Mouse (Mus musculus) c-Kit-positive CD71-positive TER-119-negative erythroid progenitor cells, embryonic 14.5 days (primary cell): ENCODE data around the gene Hist1h1d.
A peak's percentile ranks its signal among the peaks of the same experiment; 100 is the strongest.
"Not testable (repeated sequence)": the region's sequence is repeated elsewhere in the genome, so short reads cannot be mapped to it uniquely, and the experiment has no call there.

ENCODE experiments used
- DNase-seq: peaks from one replicate; pipeline ENCODE4 v3.0.0-alpha.2; 2013; ENCODE audit warnings: low read depth

Gene Hist1h1d

DNA sequence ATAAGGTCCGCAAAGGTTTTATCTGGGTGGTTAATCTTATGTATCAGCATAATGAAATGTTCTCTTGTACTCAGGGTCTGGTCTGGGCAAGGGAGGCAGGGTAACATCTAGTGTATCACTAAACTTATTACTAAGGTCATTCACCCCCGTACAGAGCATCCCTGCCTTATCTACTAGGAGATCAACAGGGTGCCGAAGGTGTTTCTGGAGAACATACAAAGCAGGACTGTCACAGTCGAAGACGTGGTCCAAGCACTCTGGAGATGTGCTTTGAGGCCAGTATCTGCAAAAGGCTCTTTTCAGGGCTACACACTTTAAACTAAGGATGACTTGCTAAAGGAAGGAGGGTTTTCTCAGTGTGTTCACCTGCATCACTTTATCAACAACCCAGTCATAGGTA, 6.4 kb upstream of the Hist1h1d start:
- DNase-seq, result no peak

DNA sequence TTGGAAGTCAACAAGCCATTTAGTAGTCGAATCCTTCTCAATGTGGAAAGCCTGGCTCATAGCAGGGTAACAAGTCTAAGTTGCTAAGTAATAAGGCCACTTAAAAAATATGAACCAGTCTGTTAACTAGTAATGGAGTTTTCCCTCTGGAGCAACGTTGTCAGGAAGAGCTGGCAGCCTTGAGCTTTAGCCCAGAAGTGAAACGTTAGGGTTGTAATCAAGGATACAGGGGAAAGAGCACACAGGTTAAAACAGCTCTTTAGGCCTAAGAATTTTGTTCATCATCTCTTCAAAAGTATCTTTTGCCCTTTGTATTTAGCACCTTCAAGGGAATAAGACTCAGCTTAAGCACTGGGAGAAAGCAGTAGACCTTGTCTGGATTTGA, 2.3 kb upstream of the Hist1h1d start:
- DNase-seq, result no peak

DNA sequence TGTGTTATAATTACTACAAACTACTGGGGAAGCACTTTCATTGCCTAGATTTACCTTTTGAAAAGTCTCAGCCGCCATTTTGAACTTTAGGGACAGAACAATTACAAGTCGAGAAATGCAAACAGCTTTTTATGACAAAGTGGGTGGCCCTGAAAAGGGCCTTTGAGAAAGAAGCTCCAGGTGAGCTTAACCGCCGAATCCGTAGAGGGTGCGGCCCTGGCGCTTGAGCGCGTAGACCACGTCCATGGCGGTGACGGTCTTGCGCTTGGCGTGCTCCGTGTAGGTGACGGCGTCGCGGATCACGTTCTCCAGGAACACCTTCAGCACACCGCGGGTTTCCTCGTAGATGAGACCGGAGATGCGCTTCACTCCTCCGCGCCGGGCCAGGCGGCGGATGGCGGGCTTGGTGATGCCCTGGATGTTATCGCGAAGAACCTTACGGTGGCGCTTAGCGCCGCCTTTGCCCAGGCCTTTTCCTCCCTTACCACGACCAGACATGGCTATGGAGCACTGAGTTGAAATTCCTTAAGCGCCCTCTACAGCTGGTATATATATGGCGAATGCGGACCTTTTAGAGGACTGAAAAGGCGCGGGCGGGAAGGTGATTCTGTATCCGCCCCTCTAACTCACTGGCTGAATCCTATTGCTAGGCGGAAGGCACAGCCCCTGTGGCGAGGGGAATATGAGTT, 1.8 kb upstream of the Hist1h1d start, which contains the start of gene Hist1h4f:
Hist1h4f (minus strand) TSS at position 503 of the 689 bp plus-strand sequence.
- peak; percentile 95 for DNase-seq

DNA sequence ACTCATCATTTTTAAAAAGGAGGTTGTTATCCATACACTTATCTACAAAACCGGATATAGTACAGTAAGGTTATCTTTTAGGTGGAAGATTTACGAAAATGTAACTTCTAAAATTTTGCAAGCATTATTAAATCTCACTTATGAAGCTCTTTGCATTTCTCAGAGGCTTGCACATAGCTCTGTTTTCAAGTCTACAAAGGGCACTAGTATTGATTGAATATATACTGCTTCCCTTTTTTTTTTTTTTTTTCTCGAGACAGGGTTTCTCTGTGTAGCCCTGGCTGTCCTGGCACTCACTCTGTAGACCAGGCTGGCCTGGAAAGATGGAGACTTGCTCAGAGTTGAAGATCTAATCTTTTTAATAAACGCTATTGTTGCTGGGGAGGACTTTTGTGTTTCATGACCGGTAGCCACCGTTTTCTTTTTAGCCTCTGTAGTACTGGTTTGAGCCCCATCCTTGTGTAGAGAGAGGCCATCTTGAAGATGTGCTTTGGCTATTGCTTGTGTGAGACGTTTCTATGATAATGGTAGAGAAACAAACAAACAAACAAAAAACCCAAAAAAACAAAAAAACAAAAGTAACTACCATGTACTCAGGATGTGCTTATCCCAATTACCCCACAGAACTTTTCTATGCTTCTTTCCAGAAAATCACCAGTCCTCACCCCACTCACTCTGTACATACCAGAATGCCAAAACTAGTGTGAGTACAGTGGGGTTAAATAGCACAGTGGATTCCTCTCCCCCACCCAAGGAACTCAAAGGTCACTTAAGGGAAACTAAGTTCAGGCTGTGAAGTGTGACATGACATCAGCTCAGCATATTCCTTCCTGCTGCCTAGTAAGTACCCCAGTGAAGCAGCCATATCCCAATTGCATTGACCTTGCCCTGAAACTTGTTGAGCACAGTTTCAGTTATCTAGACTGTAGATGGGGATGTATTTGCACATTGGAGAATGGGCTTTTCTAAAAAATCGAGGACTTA, 839 bp upstream of the Hist1h1d start:
- DNase-seq, result no peak

DNA sequence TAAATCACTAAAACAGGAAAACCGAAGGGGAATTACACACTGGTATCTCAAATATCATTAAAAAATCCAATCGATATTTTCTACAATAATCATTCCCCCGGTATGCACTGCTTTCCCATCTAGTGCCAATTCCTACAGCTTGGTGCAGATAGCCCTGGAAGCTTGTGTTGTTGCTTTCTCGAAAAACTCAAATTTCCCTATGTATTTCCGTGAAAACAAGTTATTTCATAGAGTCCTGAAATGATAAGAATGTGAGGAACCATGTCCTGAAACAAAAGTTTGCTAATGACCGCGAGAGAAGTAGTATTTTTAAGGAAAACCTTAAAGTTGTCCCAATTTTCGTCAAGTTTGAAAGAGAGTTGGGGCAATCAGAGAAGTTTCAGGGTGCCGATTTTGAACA, 1.3 kb downstream of the Hist1h1d start:
- DNase-seq, result no peak

DNA sequence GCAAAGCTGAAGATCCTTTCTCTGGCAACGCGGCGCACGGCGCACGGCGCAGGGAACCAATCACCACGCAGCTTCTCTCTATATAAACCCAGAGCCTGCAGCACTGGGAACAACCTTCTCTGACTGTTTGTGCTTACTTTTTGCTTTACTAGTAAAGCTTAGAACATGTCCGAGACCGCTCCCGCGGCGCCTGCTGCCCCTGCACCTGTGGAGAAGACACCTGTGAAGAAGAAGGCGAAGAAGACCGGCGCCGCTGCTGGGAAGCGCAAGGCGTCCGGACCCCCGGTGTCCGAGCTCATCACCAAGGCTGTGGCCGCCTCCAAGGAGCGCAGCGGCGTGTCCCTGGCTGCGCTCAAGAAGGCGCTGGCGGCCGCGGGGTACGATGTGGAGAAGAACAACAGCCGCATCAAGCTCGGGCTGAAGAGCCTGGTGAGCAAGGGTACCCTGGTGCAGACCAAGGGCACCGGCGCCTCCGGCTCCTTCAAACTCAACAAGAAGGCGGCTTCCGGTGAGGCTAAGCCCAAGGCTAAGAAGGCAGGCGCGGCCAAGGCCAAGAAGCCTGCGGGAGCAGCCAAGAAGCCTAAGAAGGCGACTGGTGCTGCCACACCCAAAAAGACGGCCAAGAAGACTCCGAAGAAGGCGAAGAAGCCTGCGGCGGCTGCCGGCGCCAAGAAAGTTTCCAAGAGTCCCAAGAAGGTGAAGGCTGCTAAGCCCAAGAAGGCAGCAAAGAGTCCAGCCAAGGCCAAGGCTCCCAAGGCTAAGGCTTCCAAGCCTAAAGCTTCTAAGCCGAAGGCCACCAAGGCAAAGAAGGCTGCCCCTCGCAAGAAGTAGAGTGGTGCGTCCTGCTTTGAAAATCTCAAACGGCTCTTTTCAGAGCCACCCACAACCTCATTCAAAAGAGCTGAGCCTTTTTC, 2.1 kb downstream of the Hist1h1d start:
- DNase-seq, result no peak

DNA sequence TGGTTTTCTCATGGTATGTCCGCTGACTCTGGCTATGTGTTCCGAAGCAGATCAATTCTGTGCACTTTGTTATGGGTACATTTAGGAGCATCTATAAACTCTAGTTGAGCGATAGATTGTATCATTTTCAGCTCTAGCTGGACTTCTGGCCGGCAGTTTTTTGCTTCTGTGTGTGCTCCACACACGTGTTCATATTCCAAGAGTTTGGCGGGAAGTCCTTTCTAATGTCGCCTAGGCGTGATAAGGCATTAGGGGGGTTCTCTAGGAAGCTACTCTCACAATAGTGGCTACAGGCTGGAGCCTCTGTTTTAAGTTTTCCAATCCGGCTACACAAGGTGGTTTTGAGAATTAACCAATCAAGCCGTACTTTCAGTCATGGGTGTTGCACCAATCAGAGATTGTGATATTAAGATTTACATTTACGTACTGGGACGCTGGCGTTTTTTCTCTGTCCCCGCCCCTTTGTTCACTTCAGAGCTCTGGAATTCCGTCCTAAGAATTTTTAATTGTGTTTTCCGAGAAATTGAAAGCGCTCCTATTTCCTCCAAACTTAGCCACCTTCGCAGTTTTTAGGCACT, 2.9 kb downstream of the Hist1h1d start:
- no peak for DNase-seq

DNA sequence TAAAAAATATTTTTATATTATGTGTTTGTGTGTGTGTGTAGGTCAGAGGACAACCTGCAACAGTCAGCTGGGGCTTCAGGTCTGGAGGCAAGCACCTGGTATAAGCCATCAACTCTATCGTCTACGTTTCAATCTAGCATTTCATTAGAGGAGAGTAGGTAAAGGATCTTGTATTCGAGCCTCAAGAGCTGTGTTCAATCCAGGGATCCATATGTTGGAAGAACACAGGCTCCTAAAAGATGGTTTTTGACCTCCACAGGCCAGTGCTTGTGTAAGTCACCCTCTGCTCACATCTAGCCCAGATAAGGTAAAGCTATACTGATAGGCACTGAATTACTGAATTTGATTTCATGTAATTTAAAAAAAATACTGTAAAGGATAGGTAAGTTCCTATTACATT, 3.8 kb downstream of the Hist1h1d start:
- DNase-seq, result no peak

DNA sequence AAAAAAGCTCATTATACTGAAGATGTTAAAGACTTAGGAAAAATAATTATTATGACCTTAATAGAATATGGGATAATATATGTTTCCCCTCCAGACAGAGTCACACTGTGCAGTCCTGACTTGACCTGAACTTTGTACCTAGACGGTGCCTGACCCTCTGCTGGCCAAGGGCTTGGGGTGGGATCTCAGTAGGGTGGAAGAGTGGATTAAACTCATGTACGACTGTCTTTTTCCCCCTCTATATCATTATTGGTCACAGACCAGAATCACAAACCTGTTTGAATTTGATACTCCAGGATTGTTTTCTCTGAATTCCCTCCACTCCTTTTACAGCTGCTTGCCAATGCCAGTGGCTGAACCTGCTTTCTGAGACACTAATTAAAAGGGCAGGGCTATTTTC, 7.6 kb downstream of the Hist1h1d start:
- DNase-seq, result not testable (repeated sequence)

DNA sequence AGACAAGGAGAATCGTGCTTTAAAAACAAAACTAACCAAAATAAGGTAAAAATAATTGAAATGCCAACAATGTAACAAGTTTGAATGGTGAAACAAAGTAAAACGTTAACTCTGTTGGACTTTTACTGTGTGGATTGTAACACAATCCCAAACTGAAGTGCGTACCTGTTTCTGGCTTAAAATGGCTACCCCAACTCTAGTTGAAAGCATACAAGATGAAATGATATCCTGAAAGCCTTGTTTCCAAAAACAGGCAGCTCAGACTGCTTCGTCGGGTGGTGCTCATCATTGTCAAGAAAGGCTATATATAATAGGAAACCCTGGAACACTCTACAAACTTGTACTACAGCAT, 8.4 kb downstream of the Hist1h1d start:
- DNase-seq, result not testable (repeated sequence)

DNA sequence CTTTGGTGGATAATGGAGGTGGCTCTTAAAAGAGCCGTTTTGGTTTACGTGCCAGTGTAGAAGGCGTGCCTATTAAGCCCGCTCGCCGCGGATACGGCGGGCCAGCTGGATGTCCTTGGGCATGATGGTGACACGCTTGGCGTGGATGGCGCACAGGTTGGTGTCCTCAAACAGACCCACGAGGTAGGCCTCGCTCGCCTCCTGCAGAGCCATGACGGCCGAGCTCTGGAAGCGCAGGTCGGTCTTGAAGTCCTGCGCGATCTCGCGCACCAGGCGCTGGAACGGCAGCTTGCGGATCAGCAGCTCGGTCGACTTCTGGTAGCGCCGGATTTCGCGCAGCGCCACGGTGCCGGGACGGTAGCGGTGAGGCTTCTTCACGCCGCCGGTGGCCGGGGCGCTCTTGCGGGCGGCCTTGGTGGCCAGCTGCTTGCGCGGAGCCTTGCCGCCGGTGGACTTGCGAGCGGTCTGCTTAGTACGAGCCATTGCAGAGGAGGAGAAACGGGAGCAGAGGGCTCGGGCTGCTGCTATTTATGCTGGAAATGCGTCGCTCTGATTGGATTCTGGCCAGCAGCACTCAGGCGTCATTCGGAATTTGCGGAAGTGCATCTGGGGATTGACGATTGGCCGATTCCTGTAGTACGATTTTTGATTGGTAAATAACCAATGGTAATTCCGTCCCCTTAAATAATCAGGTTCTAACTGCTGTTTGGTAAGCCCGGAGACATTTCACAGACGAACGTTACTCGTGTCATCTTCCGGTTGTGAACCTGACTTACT, 9.0 kb downstream of the Hist1h1d start, which contains the start of gene Hist1h3e:
Hist1h3e (minus strand) TSS at position 487 of the 777 bp plus-strand sequence.
- DNase-seq, result peak; percentile 90

DNA sequence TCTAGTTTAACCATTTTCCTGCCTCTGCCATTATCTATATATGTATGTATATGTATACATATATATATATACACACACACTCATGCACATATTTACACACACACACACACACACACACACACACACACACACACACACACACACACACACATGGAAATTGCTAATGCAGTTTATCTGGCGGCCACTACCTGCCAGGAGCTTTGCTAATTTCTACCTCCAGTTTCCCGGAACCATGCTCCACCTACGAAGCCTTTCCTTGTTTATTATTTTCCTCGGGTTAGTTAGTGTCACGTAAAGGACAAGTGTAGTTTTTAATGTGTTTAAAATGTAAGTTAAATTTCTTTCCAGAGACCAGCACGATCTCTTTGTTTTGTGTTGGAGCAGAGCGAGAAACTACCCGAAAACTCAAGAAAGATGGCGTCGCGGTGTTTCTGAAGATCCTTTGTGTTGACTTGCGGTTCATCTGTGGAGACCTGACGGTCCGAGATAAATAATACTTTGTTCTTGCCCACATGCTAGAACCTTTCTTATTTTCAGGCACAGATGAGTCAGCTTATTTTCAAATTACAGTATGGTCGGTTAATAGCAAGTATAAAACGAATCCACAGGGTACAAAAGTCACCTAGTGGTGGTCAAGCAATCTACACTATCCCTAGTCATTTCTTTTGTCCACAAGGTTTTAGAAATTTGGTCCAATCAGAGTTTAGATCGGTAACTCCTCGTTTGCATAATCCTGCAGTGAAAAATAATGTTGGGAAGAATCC, 9.8 kb downstream of the Hist1h1d start:
- peak; percentile 68 for DNase-seq

DNA sequence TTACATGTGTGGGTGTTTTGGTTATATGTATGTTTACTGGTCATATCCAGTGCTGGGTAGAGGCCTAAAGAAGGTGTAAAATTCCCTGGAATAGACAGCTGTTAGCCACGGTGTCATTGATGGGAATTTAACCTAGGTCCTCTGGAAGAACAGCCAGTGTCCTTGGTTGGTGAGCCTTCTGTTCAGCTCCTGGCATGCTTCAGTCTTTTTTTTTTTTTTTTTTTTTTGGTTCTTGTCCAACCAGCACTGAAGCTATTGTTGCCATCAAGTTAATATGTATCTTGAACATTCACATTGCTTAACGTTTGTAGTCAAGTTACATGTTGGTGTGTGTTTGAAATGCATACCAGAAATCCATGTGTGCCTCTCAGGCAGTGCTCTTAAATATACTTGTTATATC, 11.4 kb downstream of the Hist1h1d start:
- no peak for DNase-seq

DNA sequence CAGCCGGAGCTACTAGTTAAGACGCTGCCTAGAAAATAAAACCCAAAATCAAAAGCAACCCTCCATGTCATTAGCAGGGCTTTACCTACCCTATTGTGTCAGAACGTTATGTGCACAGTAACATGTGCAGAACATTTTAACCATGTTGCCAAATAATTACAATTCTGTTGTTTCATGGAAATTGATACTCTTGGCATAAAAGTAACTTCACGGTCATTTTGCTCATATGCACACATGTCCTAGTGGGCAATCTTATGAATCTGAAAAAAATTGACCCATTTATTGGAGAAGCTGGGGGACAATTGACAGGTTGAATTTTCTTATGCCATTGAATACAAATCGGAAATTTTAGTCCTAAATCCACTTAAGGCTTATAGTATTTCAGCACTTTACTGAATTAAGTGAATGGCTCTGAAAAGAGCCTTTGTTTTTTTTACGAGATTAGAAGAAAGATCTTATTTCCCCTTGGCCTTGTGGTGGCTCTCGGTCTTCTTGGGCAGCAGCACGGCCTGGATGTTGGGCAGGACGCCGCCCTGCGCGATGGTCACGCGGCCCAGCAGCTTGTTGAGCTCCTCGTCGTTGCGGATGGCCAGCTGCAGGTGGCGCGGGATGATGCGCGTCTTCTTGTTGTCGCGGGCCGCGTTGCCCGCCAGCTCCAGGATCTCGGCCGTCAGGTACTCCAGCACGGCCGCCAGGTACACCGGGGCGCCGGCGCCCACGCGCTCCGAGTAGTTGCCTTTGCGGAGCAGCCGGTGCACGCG, 17.4 kb downstream of the Hist1h1d start:
- DNase-seq, result peak; percentile 51

DNA sequence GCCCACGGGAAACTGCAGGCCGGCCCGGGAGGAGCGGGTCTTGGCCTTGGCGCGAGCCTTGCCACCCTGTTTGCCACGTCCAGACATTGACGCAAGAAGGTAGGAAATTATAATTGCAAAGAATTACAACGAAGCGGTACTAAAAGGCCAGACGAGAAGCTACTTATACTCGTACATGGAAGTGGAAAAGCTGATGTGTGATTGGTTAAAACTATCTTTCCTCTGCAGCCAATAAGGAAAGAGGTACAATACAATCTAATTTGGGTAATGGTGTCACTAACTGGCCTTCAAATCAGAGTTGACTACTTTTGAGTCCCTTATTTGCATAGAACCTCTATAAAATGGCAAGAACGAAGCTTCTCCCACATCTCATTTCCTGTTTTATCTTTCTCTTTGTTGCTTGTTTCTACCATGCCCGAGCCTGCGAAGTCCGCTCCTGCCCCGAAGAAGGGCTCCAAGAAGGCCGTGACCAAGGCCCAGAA, 18.0 kb downstream of the Hist1h1d start, which contains the start of the genes Hist1h2ae and Hist1h2bg:
Hist1h2ae (minus strand) TSS at position 199 of the 482 bp plus-strand sequence.
Hist1h2bg (plus strand) TSS at position 375 of the 482 bp plus-strand sequence.
- no peak for DNase-seq

DNA sequence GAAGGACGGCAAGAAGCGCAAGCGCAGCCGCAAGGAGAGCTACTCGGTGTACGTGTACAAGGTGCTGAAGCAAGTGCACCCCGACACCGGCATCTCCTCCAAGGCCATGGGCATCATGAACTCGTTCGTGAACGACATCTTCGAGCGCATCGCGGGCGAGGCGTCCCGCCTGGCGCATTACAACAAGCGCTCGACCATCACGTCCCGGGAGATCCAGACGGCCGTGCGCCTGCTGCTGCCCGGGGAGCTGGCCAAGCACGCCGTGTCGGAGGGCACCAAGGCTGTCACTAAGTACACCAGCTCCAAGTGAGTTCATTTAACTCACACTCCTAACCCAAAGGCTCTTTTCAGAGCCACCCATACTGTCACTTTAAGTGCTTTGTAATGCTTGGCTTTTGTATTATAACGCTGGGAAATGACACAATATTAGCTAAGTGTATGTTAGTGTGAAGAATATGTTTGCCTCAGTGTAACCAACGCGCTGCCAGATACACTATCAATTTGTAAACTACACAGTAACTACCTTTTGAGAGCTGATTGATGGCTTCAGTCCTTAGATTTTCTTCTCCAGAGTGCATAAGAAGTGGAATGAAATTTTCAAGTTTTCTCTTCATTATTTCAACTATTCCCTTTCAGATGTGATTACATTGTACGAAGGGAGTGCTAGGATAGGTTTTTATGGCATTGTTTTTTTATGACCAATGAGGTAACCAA, 18.6 kb downstream of the Hist1h1d start:
- not testable (repeated sequence) for DNase-seq

DNA sequence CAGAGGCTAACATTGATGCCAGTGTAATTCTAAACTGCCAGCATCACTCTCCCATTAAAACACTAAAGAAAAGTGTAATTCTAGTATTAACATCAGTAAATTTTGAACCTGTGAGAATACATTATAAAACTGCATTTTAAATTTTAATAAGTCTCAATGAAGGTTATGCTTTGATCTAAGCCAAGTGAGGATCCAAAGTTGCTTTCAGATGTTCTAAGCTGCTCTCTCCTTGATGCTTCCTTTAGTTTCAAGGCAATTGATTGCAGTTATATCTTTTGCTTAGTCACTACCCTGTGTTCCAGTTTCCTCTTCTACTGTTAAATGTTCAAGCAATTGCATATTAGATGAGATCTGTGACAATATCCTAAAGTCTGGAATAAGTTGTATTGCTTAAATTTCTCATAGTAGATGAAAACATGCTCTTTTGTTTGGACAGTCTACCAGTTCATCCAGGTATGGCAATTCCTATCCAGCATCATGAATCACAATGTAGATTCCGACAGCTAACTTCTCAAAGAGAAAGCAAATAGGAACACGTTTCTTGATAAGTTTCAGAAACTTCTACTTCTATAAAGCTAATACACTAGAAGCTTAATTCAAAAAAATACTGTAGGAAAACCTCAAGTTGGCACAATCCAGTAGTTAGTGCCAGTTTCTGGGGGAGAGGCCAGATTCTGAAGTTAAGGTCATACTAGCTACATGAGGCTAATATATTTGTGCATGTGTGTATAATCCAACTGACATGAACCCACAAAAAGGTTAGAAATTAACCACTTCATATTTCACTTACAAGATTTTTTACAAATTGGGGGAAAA, 19.4 kb downstream of the Hist1h1d start:
- no peak for DNase-seq
